Mouse (Mus musculus) B cell, adult 2 months (primary cell): ENCODE measurements around the gene Olfr13.
"Not testable (repeated sequence)": the region's sequence is repeated elsewhere in the genome, so short reads cannot be mapped to it uniquely, and the experiment has no call there.

ENCODE experiments used
- DNase-seq, 2 experiments: peaks; one replicate each; pipeline ENCODE4 v3.0.0; 2022

Olfr13 gene

GRCm38 (mm10) chr6:43171840-43172239 is at the start of gene Olfr13:
Olfr13 (plus strand) TSS chr6:43172140.
- no peak for DNase-seq

DNA sequence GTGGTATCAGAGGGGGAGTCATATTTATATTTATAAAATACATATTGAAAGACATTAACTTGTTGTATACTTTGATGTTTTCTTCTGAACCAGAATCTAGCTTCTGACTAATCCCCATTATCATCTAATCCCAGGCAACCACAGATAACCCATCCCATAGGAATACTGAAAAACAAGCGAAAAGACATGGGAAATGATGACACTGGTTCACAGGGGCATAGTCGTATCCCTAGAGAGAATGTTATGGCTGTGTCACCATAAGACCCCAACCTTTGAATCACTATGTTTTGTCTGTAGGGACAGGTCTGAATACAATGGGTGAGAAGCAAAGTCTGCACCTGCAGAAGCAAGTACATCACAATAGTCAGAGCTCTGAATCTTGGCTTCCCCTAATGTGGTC is 25.7 kb upstream of the Olfr13 start, which contains the start of gene Olfr237-ps1:
Gene Olfr237-ps1, plus strand, starts transcription at position 301 of the 400 bp plus-strand sequence.
- not testable (repeated sequence) for DNase-seq

- no peak for DNase-seq
Measured at GRCm38 (mm10) chr6:43159502-43159901, 12.4 kb upstream of the Olfr13 start.

DNA sequence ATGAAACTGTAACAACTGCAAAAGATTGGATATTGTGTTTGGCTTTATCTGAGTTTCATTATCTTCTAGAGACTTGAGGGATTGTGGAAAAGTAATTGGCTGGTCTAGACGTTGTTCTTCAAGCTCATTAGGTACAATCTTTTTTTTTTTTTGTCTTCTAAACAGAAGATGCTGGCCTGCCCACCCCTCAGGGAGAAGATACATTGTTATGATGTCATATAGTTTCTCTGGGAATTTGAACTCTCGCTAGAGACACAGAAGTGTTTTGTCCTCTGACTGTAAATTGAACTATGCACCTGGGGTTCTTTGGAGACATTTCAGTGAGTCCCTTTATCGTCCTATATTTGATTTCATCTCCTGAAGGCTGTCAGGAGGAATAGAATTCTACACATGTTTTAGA is 9.0 kb upstream of the Olfr13 start, which contains the start of gene Olfr437:
Gene Olfr437, plus strand, starts transcription at position 301 of the 400 bp plus-strand sequence.
- DNase-seq, result no peak

DNA sequence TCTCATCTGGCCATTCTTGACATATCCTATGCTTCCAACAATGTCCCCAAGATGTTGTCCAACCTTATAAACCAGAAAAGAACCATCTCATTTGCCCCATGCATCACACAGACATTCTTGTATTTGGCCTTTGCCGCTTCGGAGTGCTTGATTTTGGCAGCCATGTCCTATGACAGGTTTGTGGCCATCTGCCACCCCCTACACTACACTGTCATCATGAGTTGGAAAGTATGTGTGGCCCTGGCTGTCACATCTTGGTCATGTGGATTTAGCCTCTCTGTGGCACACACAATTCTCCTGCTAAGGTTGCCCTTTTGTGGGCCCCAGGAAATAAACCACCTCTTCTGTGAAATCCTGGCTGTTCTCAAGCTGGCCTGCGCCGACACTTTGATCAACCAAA is 4.7 kb upstream of the Olfr13 start:
- no peak for DNase-seq

DNA sequence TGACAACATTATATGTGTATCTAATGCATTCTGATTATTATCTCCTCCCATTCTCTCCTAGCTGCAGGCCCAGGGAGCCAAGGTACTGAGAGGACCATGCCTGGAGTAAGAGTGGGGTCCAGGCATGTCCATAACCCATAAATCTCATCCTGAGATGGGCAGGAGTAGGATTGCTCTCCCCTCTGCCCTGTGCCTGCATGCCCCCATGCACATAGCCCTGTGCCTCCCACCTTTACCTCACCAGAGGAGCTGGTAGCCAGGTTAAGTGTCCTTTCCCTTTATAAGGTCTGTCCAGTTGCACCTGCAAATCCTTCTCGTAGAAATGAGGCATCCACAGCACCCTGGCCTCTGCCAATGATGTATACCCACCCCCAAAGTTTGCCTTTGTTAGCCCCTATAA is 6.2 kb downstream of the Olfr13 start:
- DNase-seq, result no peak

DNA sequence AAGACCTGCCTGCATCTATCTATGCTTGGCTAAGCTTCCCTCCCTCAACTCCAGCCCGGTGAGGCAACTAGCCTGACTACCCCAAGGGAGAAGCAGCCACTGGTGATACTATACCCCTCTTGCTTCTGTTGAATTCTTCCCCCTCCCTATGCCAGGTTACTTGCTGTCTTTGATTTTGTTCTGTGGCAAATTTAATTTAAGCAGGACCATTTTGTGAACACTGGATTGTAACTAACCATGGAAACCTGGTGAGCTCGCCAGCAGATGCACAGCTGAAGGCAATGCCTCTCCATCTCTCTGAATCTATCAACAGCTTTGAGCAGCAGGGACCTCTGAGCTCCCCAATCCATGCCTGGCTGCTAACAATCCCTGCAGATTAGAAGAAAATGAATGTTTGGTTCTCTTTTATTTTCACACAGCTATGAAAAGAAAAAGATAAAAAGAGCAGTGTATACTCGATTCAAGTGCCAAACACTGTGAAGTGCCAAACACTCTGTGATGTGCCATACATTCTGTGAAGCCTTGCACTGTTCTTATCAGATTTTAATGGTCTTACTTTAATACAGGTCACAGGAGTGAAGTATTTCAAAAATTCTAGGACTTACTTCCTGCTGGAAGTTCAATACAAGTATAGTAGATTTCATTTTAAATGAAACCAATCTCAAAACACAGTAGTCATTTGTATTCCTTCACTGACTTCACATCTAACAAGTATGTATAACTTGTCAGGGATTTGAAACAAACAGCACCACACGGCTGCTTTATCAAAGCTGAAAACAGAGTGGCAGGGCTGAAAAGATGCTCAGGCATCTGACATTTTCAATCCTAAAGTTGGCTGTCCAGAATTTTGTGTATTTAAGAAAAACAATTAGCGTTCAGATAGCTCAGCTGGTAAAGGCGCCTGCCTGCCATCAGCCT is 6.9 kb downstream of the Olfr13 start:
- DNase-seq, result no peak

- no peak for DNase-seq
Measured at GRCm38 (mm10) chr6:43190986-43191385, 19.0 kb downstream of the Olfr13 start.

- DNase-seq, result no peak
Measured at GRCm38 (mm10) chr6:43196781-43197180, 24.8 kb downstream of the Olfr13 start, which contains the start of gene Olfr435. Olfr435 (plus strand) TSS chr6:43197146.

- DNase-seq, result no peak
Measured at GRCm38 (mm10) chr6:43198094-43198493, 26.2 kb downstream of the Olfr13 start.

- DNase-seq, result no peak
Measured at GRCm38 (mm10) chr6:43202786-43203185, 30.8 kb downstream of the Olfr13 start.

DNA sequence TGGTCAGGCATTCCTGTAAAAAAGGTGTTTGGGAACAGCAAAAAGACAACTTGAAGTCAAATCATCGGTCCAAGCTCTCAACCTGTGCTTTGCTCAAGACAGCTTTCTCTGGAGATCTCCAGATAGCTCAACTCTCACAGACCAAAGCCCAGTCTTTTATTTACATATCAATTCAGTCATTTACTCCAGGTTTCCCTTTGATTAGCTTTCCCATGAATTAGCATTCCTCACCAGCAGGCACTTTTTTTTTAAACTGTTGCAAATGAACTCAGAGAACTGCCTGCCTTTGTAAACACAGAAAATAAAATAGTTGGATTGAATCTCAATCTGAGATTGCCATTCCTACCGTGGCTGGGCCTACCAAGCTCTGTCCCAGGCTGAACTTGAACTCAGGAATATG is 33.4 kb downstream of the Olfr13 start:
- no peak for DNase-seq

- DNase-seq, result not testable (repeated sequence)
Measured at GRCm38 (mm10) chr6:43212873-43213272, 40.9 kb downstream of the Olfr13 start, which contains the start of gene Olfr434. Olfr434 (plus strand) TSS chr6:43213021.
